Comparison of ENCODE assay signal across 24 mouse cellular contexts in the genomic region with DNA sequence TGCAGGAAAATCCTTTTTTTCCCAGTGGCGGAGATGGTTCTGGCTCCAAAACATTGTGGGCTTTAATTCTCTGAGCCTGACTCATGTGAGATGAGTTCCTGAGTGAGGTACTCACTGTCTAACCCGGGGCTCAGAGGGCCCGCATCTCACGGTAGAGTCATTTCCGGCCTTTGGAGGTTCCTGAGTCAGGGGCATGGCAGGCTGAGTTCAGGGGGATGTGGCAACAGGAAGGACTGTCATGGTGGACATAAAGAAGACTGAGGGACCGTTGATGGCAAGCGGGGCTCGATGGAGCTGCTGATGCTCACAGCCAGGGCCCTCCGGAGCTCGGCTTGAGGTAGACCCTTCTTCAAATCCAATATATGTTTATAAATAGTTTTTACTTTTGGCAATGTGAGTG.
"Had no signal": no experiment of that assay in that cellular context is flagged by ENCODE, and none has a peak within 500 bp of the region (broad histone marks: within the 10 kb centered on the region; RNA-seq: fewer than 3 reads in every experiment).

No protein-coding gene starts in this region.

- H3K9ac ChIP-seq: heart, embryonic 12.5 days; hindbrain, embryonic 12.5 days; hindbrain, embryonic 14.5 days; intestine, embryonic 15.5 days; limb, embryonic 13.5 days; limb, embryonic 15.5 days had no signal

- H3K4me3 ChIP-seq: gastrocnemius, adult 2 months; heart, embryonic 10.5 days; heart, embryonic 12.5 days; hindbrain, embryonic 10.5 days; hindbrain, embryonic 12.5 days; intestine, embryonic 15.5 days; limb, embryonic 13.5 days; limb, embryonic 15.5 days had no signal

- H3K9me3 ChIP-seq: heart, embryonic 10.5 days; heart, embryonic 12.5 days; hindbrain, embryonic 10.5 days; hindbrain, embryonic 12.5 days; intestine, embryonic 15.5 days; limb, embryonic 13.5 days; limb, embryonic 15.5 days had no signal

- H3K36me3 ChIP-seq: heart, embryonic 10.5 days; heart, embryonic 12.5 days; hindbrain, embryonic 10.5 days; hindbrain, embryonic 12.5 days; intestine, embryonic 15.5 days; limb, embryonic 13.5 days; limb, embryonic 15.5 days had no signal

- H3K27me3 ChIP-seq: hindbrain, embryonic 12.5 days; intestine, embryonic 15.5 days; limb, embryonic 13.5 days; limb, embryonic 15.5 days had no signal

- H3K27ac ChIP-seq: gastrocnemius, adult 2 months; heart, embryonic 10.5 days; hindbrain, embryonic 10.5 days; hindbrain, embryonic 12.5 days; hindbrain, embryonic 14.5 days; intestine, embryonic 15.5 days; limb, embryonic 13.5 days; limb, embryonic 15.5 days had no signal

- H3K4me1 ChIP-seq: hindbrain, embryonic 12.5 days; intestine, embryonic 15.5 days; limb, embryonic 15.5 days had no signal

- H3K4me2 ChIP-seq: heart, embryonic 12.5 days; hindbrain, embryonic 12.5 days; hindbrain, embryonic 14.5 days; intestine, embryonic 15.5 days; limb, embryonic 13.5 days; limb, embryonic 15.5 days had no signal

- ATAC-seq: hindbrain, embryonic 16.5 days; inflammation-experienced regulatory T-cells, adult 6 months; intestine, embryonic 15.5 days; intestine, postnatal 0 days had no signal

- DNase-seq: gastrocnemius, adult 2 months; gastrocnemius, postnatal 10 days; gastrocnemius, postnatal 25 days; heart, adult 18-20 months; heart, postnatal 10 days; heart, postnatal 4 days; kidney, adult 18-20 months; kidney, adult 8-10 months; kidney, postnatal 14 days; kidney, postnatal 36 days; layer of hippocampus, adult 9-11 months; layer of hippocampus, postnatal 36 days; left cerebral cortex, postnatal 4 days had no signal
